Mouse (Mus musculus) activated CD4-positive, CD25-positive, alpha-beta regulatory T cell, adult 4 months (primary cell): ENCODE measurements around the gene Gm3115. TPM values are rescaled to one million over a fixed set of nuclear protein-coding genes. Genes with fewer than 3 reads are reported as not detected.
"Not testable (repeated sequence)": the region's sequence is repeated elsewhere in the genome, so short reads cannot be mapped to it uniquely, and the experiment has no call there.

ENCODE experiments used
- ATAC-seq: one replicate; pipeline ENCODE4 v1.8.0; 2017
- polyA plus RNA-seq, 2 experiments: library from polyadenylated mRNA; unstranded; fragments of 100-300 nt; shearing (Covaris generic); gene quantifications; one replicate each; pipeline ENCODE4 v1.2.1; 2017

Gm3115 gene
- polyA plus RNA-seq, result under 1 TPM; 0.29 to 0.41 TPM

DNA sequence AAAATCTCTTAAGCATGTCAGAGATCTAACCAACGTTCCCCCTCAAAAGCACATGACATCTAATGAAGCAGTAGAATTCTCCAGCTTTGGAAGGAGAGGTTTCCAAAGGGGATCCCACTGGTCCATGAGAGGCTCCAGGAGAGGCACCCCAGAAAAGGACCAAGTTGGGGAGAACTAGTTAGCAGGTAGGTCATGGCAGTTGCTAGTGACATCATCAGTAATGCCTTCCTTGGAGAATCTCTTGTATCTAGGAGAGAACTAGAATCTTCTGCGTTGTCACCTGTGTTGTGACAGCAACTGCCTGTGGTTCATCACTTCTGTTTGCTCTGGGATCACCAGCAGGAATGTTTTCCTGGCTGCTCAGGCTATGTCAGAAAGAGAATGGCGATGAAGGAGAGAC lies at the start of gene Gm3115:
Gene Gm3115, plus strand, starts transcription at position 301 of the 400 bp plus-strand sequence.
- not testable (repeated sequence) for ATAC-seq

GRCm38 (mm10) chr14:4110426-4110825 lies 26.5 kb downstream of the Gm3115 start, which contains the start of gene Gm8108:
Gene Gm8108 (plus strand): TSS chr14:4110526.
- ATAC-seq, result not testable (repeated sequence)

- ATAC-seq, result not testable (repeated sequence)
Measured at GRCm38 (mm10) chr14:4141646-4142045, 57.7 kb downstream of the Gm3115 start.

Other genes starting within 250 kb of the Gm3115 start
- gene Gm3033, start 237.9 kb upstream of the Gm3115 start, polyA plus RNA-seq, result not detected
- gene Gm2916, start 199.9 kb upstream of the Gm3115 start, polyA plus RNA-seq, result under 1 TPM in 1 of 2 experiments, not detected in 1; 0.33 TPM
- gene Gm3029, start 152.4 kb upstream of the Gm3115 start, polyA plus RNA-seq, result not detected
- gene Gm3095, start 120.6 kb upstream of the Gm3115 start, polyA plus RNA-seq, result under 1 TPM; 0.29 to 0.97 TPM
- gene Gm3099, start 85.7 kb upstream of the Gm3115 start, polyA plus RNA-seq, result not detected
- 1 to 10 TPM in 1 of 2 experiments, under 1 TPM in 1; 0.65 to 2.6 TPM for gene Gm5796, start 60.2 kb upstream of the Gm3115 start, polyA plus RNA-seq
- gene Gm8108, start 26.4 kb downstream of the Gm3115 start, polyA plus RNA-seq, result 1 to 10 TPM in 1 of 2 experiments, under 1 TPM in 1; 0.79 to 2.1 TPM
- not detected for gene Gm3127, start 80.9 kb downstream of the Gm3115 start, polyA plus RNA-seq
- 1 to 10 TPM in 1 of 2 experiments, under 1 TPM in 1; 0.69 to 1.7 TPM for gene Gm2974, start 98.5 kb downstream of the Gm3115 start, polyA plus RNA-seq
- gene Gm3138, start 165.5 kb downstream of the Gm3115 start, polyA plus RNA-seq, result not detected
- gene Gm3149, start 233.2 kb downstream of the Gm3115 start, polyA plus RNA-seq, result not detected